Mouse (Mus musculus) T-cell, adult 2 months (primary cell): ENCODE data around the gene Traf5.
A peak's percentile ranks its signal among the peaks of the same experiment; 100 is the strongest.

Source experiments
- DNase-seq: peaks from one replicate; pipeline ENCODE4 v3.0.0; 2022; ENCODE audit warnings: low spot score

Traf5 gene

DNA sequence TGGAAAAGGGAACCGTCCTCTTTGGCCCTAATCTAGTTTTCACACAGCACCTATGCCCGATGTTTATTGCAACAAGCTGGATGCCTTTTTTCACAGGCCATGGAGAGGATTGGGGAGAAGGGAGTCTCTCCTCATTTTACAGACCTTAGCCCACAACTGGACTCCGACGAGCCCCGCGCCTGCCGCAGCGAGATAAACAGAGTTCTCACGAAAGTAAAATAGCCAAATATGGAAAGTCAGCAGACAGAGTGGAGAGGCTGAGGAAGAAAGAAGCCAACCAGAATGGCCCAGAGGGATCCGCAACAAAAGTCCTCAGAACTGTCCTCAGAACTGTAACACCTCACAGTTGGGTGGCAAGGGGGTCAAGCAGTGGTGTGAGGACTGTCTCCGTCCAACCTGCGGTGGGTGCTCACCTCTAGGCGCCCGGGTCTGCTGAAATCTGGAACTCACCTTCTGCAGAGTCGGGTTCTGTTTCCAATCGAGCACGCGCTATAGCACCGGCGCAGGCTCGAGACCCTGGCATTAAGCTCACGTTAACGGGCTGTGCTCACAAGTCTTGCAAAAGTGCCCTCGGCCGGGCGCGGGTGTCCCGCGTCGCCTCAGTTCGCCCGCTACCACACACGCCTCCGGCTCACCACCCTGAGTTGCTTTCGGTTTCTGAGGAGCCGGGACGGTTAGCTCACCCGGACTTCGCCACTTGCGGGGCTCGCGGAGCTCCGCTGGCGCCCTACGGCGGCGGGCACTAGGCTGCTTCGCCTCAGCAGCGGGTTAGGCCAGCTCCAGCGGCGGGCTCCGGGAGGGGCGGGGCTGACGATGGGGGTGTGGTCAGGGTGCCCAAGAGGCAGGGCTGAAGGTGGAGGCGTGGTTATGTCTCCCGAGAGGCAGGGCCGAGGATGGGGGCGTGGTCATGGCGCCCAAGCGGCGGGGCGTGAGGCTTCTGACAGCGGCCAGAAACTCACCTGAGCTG is at the start of gene Traf5:
Gene Traf5 (minus strand): TSS at position 754 of the 967 bp plus-strand sequence.
- peak; percentile 95 for DNase-seq

DNA sequence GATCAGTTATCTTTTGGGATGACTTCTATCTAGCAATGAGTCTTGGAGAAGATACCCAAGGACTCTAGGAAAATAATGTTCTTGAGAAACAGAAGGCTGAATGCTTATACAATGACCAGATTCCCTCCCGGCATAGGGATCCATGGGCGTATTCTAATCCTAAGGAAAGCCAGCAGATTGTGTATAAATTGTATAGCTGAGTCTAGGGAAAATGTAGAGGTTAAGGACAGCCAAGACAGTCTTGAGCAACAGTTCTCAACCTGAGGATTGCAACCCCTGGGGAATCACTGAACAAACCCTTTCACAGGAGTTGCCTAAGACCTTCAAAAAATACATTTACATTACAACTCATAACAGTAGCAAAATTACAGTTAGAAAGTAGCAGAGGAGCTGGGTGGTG is 48.0 kb upstream of the Traf5 start:
- no peak for DNase-seq

DNA sequence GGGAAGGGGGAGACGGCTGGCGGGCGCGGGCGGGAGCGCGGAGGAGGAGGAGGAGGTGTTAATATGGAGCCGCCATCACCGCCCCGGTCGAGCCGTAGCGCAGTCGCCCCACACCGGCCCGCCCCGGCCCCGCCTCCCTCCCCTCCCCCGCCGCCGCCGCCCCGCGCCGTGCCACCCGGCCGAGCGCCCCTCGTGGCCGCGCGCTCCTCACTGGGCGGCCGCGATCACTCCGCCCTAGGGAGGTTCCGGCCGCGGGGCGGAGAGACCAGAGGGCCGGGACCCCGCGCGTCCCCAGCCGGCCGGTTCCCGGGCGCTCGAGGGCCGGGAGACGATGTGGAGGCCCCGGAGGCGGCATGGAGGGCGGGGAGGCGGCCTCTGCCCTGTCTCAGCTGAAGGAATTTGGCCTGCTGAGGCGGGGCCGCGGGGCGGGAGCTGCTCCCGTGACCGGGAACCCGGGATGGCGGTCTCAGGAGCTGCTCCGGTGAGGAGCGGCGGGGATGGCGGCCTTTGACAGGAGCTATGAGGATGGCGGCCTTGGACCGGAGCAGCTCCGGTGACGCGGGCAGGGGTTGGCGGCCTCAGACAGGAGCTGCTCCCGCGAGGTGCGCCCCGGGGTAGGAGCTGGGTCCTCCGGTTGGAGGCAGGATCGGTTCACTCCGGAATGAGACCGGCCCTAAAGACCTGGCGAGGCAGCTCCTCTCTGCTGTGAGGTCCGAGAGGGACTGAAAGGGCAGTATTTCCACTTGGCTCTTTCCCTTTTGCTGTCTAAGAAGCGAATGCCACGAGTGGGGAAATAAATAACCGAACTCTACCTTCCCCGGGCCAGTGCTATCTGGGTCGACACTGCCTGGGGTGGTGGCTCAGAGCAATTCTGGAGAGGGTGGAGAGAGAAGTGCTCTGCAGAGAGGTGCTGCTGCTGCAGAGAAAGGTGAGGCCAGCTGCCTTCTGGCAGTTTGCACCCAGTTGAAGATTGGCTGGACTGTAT is 45.9 kb upstream of the Traf5 start, which contains the start of gene Rcor3:
Gene Rcor3 (minus strand): TSS at position 137 of the 985 bp plus-strand sequence.
- DNase-seq, result peak; percentile 44

DNA sequence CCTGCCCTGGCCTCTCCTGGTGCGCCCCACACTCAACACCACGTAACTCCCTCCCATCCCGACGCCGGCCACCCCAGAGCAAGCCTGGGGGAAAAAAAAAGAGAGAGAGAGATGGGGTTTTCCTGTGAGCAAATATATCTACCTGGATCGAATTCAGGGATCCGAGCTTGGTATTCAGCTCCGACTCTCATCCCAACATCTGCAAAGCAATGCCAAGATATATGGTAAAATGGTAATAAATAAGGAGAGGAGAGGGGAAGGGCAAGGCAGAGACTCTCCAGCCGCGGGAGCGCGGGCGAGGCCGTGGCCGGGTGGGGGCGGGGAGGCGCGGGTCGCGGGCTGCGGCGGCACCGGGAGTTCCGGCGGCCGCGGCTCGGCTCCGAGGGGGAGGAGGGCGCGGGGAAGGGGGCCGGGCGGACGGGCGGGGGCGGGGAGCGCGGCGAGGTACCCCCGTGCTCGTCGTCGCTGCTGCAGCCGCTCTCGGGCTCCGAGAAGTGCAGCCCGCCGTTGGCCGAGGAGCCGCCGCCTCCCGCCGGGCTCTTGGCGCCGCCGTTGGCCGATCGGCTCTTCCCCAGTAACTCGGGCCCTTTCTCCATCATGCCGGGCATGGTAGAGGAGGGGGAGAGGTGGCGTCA is 45.0 kb upstream of the Traf5 start:
- no peak for DNase-seq

DNA sequence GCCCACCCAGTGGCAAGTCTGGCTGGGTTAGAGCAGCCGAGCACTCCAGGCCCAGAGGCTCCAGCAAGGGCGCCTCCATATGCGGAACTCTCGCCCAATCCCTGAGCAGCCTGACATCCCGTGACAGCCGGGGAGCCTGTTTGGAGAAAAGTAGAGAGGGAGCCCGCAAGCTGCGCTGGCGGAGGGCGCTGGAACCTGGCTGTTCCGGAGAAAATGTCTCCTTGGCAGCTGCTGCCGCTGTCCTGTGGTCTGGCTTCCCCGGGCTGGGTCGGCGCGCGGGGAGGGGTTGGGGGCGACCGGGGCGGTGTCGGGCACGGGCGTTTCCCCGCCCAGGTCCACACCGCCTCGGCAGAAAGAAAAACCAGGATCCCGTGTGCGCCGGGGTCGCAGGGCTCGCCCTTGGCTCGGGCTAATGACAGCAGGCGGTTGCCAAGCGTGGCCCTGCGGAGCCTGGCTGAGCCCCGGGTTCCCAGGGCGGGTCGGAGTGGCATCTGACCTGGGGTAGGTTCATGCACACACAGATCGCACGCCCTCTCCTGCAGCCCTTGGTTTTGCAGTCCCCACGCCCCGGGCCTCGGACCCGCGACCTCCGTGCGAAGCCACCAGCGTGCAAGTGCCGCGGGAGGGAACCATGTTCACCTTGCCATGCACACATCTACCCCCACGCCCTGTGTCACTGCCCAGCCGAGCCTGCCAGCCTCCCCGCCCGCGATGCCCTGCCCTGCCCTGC is 44.4 kb upstream of the Traf5 start:
- peak; percentile 61 for DNase-seq

DNA sequence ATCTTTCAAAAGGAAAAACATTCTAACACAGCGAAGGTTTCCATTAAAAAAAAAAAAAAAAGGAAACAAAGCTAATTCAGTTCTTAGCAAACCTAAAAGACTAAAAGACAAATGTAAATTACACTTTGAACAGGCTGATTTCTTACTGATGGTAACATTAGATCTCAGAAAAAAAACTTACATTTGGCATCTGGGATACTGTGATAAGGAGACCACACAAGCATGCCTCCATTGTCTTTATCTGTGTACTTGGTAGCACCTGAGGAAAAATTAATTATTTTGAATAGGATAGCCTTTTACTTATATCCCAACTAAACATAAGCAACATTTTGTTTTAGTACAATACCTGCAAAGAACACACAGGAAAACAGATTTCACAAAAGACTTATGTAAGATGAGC is 37.8 kb upstream of the Traf5 start:
- DNase-seq, result no peak

DNA sequence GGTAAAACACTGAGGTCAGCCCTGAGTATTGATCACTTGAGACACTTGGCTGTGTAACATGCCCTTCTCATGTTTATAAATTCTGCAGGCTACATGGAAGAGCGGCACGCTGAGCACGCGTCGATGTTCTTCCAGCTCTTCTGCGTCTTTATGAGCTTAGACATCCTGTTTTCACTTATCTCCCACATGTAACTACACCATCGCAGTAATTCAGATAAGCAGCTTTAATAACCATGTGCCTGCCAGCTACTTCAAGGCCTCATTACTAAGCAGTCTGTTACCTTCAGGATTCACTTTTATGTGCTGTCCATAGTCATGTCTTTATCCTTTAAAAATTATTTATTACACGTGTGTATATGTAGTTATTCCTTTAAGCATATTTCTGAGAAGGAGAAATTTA is 36.0 kb upstream of the Traf5 start:
- DNase-seq, result no peak

DNA sequence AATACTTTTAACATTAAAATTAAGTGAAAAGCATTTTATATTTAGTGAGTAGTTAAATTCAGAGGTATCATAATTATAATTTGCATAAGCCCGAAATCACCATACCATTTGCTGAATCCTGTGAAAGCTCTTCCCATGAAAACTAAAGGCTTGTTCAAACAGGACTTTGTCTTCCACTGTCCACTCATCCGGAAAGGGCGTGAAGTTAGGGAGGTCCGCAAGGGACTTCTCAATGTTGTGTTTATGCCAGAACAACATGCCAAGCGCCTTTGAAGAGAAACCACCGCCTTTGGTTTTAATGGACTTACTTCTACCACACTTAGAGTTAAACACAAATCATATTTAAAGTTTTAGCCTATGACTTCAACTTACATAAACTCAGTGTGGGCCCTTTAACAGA is 33.4 kb upstream of the Traf5 start:
- DNase-seq, result no peak

DNA sequence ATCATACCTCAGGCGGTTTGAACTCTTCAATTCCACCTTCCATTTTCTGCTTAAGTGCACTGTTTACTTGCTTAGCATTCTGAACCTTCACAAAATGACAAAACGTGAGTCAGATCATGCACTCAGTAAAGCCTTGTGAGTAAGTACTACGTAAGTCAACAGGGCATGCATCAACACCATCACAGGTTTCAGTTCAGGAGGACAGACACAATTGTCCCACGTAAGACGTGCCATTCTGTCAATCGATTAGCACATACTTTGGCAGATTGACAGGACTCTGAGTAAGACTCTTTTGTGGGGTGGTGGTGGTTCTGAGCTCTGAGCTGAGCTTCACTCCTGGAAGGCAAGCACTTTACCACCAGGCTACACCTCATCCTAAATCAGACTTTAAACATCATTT is 23.9 kb upstream of the Traf5 start:
- DNase-seq, result no peak

DNA sequence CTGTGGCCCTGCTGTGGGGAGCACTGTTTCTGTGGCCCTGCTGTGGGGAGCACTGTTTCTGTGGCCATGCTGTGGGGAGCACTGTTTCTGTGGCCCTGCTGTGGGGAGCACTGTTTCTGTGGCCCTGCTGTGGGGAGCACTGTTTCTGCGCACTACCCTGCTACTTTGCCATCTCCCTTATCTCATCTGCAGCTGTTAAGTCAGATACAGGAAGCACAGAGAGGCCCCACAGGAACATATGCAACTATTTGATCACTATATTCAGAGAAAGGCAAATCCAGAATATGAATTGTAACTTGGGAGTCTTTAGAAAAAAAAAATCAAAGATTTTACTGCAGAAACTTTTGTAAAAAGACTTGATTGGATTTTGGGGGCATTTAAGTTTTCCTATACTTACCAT is 23.0 kb upstream of the Traf5 start:
- DNase-seq, result no peak

DNA sequence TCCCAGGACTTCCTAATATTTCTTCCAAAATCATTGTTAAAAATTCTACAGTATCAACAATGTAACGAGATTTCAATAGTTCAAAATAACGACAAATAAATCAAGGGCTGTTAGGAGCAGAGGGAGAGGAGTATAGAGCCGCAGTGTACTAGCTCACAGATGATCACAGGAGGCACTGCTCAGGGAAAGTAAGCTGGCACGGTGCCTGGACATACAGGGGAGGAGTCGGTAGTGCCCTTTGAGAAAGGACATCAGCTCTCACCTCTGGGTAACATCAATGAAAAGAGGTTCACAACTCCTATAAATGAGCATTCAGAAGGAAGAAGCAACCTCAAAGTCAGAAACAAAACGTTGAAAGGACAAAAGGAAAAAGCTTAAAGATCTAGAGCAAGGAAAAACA is 16.8 kb upstream of the Traf5 start:
- no peak for DNase-seq

DNA sequence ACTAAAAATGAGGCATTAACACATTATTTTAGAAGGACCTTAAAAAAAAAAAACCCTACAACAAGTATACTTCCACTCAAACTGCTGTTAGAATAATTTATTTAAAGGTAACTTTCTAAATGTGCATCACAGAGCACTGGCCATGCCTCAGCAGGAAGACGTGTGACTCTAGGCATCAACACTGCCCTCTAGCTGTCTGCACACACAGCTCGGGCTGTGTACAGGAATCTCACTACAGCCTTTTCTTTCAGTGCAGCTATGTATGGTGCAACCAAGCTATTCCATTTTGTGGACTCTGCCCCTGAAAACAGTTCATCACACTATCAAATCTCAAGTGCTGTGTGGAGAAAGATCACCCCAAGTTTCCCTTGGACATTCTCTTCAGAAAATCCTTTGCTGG is 15.0 kb upstream of the Traf5 start:
- peak; percentile 40 for DNase-seq

DNA sequence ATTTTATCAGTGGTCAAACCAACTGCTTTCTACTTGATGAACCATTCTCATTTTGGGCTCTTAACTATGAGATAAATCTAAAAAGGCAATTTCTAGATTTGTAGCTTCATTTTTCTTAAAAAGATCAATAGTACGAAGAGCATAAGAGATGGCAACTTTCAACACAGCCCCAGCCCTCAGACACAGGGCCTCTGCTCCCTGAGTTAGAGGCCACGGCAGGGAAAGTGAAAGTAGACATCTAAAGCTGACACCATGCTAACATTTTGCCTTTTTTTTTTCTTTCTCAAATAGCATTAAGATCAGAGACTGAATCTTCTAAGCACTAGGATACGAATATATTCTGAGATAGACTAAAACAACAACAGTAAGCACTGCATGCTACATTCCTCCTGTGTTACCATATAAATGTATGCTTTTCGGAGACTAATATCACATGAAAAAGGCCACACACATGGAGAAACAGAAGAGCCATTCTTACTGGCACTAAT is 13.6 kb upstream of the Traf5 start:
- DNase-seq, result peak; percentile 20

DNA sequence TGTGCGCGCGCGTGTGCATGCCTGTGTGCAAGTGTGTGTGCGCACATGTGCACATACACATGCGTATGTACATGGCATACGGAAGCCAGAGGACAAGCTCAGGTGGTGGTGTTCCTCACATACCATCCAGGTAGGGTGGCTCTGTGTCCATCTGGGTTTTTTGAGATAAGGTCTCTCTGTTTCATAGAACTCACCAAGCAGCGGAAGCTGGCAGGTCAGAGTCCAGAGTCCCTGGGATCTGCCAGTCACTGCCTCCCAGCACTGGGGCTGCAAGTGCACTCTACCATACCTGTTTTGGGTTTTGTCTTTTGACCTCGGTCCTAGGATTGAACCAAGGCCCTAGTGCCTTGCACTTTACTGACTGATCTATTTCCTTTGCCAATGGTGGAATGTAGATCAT is 11.7 kb upstream of the Traf5 start:
- no peak for DNase-seq

DNA sequence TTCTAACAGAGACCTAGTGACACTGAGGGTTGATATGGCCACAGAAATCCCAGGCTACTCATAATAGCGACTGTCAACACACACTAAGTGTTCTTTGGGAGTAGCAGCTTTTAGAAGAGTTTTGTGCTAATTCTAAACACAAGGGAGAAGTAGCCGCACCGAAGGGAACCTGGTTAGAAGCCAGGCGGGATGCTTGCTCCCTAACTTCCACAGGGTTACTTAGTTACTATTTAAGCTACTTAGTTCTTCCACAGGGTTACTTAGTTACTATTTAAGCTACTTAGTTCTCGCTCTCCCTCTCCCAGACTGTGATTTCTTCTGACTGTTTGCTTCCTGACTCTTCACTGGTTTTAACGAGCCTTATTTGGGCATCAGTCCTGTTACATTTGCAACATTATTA is 10.8 kb upstream of the Traf5 start:
- no peak for DNase-seq

DNA sequence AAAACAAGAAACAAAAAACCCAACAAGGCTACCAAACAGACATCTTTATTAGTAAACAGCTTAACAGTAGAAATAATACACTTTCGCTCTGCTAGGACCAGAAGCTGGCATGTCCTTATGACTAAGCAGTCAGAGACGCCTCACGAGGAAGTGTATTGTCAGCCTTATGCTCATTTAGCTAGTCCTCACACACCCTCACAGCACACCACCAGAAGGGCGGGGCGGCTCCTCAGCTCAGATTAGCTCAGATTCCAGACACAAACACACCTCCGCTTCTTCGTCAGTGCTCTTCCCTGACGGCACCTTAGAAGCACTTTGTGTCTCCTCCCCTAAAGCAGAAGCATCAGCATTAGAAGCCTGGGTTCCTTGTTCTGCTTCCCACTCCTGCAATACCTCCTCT is 9.0 kb upstream of the Traf5 start:
- no peak for DNase-seq

DNA sequence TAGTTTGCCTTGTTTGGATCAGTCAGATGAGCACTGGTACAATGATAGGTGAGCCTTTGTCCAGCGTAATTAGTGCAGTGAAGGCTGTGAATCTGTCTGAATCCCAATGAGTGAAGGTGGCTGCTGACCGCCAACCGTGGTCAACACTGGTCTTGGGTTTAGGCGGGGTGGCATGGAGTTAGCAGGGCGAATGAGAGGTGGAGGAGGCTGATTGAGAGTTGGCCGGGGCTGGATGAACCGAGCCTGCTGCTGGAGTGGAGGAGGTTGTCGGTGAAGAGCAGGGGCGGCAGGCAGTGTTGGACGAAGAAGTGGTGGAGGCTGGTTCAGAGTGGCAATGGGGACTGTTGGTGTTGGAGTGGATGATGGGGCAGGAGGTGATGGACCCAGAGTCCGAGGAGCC is 8.4 kb upstream of the Traf5 start:
- DNase-seq, result no peak

DNA sequence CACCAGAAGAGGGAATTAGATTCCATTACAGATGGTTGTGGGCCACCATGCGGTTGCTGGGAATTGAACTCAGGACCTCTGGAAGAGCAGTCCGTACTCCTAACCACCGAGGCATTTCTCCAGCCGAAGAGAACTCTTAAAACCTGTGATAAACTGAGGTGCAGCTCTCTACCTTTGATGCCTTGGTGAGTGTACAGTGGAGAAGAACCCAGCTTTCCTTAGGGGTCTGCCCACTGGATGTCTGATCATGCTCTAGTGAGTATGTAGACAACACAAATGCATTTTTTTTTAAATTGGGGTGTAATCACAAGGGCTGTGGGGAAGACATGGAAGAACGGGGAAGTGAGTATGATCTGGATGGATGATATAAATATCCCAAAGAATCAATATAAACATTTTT is 3.3 kb upstream of the Traf5 start:
- no peak for DNase-seq

DNA sequence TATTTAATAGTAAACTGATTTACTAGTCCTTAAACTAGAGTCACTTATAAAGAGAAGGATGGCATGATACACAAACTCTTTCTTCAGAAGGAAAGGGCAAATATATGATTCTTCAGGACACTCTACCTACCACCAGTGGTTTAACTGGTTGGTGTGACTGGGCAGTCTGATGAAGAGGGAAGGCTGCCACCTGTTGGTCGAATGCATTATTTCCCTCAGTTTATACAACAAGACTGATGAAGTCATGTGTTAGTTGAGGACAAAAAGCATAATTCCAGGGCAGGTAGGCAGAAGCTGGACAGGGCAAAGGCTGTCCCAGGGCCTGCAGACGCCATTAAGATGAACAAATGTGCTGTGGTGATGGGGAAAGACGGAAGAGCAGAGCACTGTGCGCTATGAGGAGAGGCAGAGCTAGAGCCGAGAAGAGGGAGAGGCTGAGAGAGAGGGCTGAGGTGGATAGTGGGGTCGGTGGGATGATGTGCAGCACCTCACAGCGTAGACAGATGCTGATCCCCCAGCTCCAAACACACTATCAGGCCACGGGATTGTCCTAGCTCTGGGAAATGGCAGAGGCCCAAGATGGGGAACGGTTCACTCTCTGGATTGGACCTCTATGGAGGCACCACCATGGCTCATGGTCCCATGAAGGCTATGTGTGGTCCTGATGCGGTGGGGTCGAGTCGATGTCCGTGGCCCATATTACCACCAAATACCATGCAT is 2.3 kb upstream of the Traf5 start:
- peak; percentile 62 for DNase-seq

DNA sequence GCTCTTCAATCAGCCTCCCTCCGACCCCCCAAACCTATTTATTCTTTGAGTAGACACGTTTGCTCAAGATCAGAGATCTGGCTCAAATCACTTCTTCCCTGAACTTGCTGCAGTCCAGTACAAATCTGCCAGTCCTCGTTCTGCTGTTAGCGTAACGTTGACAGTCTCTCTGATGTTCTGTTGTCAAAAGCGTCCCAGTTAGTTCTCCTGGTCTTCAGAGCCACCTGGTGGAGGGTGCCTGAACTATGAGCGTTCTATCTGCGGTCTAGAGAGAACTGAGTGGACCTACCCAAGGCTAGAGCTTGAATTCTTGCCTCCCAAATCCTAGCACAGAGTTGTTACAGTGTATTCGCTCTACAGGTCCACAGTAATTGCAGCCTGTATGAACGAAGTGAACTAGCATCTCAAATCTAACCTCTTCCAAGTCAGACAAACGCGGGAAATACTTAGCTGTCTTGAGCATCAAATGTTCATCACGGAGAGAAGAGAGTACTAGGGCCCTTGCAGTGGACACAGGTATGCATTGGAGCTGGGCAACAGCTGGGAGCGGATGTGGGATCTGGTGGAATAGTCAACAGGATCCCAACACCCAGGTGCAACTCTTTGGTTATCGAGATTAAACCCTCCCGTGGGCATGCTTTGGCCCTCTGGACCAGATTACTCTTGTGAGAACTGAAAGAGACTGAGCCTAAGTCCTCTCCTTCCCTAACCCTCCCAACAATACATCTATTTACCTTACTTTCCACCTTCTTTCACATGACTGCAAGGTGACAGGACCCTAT is 711 bp upstream of the Traf5 start:
- peak; percentile 86 for DNase-seq
